Mouse (Mus musculus): Measurements from ENCODE around the gene Celf5.

DNA sequence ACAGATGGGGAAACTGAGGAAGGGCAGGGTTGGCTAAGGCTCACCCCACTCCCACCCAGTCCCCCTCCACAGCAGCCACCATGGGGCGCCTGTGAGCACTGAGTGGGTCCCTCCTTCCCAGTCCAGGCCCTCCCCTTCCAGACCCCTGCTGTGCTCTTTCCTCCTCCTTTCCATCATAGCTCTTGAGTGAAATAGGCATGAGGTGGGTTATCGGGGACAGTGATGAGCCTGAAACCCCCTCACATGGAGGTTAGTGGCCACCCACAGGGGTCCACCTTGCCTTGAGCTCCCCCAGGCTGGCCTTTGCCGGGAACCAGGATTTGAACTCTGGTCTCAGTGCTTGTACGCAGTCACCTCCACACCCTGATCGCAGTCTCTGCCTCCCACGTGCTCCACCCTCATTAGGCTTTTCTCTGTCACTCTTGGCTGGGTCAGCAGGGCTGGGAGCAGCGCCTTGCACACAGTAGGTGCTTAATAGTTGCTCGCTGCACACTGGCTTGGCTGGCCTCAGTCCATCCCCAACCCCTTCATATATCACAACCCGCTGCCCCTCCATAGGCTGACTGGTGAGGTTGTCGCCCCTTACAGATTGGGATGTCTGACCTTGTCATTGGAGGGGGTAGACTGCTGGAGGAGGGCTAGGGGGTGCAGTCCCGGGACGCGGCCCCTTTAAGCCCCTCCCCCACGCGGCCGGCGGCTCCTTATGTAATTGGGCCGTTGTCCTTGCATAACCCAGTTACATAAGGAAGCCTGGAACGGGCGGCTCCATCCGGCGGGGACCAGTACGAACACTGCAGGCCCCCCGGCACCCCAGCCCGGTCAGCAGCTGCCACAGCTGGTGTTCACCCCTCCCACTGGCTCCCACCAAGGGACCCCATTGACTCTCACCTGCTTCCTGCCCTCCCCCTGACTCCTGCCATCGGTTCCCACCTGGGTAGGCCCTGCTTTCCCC lies 68.9 kb downstream of the Celf5 start:
- TF ChIP-seq E2F4 (IDR thresholded peaks at IDR 0.05; ENCODE audit: borderline replicate concordance, low read depth, low read length) = no peak
- TF ChIP-seq CHD1 (IDR thresholded peaks at IDR 0.05; ENCODE audit: low read depth, low read length) = no peak
- no peak for TF ChIP-seq POLR2AphosphoS5 (IDR thresholded peaks at IDR 0.05; ENCODE audit: borderline replicate concordance, low read depth, low read length)
- no peak for TF ChIP-seq CHD2 (IDR thresholded peaks at IDR 0.05; ENCODE audit: low read length)
- TF ChIP-seq CTCF (IDR thresholded peaks at IDR 0.05 in 2 of 3, conservative IDR thresholded peaks at IDR 0.05 in 1 of 3; ENCODE audit: control insufficient read depth in 1 of 3, insufficient read depth in 1 of 3, low read depth in 2 of 3, low read length in 3 of 3, poor library complexity in 1 of 3, severe bottlenecking in 1 of 3) = peak in 2 of 3 experiments; percentile 10 to 31; a peak in 3 of 6 replicates
